Mouse (Mus musculus): Measurements from ENCODE around the gene Galk2. TPM values are rescaled to one million over a fixed set of nuclear protein-coding genes. Genes with fewer than 3 reads are reported as not detected.
A peak's percentile ranks its signal among the peaks of the same experiment; 100 is the strongest.

Gene Galk2
- polyA plus RNA-seq, 1 experiment from 2014 or later, result 9.6 TPM

GRCm38 (mm10) chr2:125941111-125941785 lies 82.3 kb downstream of the Galk2 start:
- H3K9me3 ChIP-seq (ENCODE audit: low read length), result no peaks in the 10 kb centered on the region
- no peaks in the 10 kb centered on the region for H3K27me3 ChIP-seq (ENCODE audit: insufficient read depth, low read length)
- WGBS (ENCODE audit: insufficient replicate concordance), result 66% methylated on average over 6 of the region's 6 CpGs
- TF ChIP-seq EP300 (IDR thresholded peaks at IDR 0.05; ENCODE audit: low read depth) (no peak), CTCF (IDR thresholded peaks at IDR 0.05; ENCODE audit: low read depth) (no peak)
- H3K9ac ChIP-seq (replicated peaks), result no peak overlapping the region
- no peaks in the 10 kb centered on the region for H3K4me1 ChIP-seq (ENCODE audit: insufficient read depth)
- no peak overlapping the region for H3K4me3 ChIP-seq (ENCODE audit: low read depth, low read length)
- H3K27ac ChIP-seq (ENCODE audit: low read depth), result no peak overlapping the region
- no peaks in the 10 kb centered on the region for H3K36me3 ChIP-seq (replicated peaks; ENCODE audit: insufficient read depth, low read length)
- ATAC-seq (no peak), DNase-seq (no peak)
- no peak overlapping the region for H3K4me2 ChIP-seq (ENCODE audit: low read depth, low read length)

DNA sequence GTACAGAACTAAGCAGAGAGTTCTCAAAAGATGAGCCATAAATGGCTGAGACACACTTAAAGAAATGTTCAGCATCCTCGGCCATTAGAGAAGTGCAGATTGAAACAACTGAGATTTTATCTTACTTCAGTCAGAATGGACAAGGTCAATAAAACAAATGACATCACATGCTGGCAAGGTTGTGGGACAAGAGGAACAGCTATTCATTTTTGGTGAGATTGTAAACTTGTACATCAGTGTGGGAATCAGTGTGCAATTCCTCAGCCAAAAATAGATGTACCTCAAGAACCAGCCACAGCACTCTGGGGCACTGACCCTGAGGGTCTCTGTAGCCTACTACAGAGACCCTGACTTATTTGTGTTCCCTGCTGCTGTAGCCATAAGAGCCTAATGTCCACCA lies 84.4 kb downstream of the Galk2 start:
- no peaks in the 10 kb centered on the region for H3K4me1 ChIP-seq (ENCODE audit: insufficient read depth)
- 83% methylated on average over 1 of the region's 1 CpGs for WGBS (ENCODE audit: insufficient replicate concordance)
- no peak for ATAC-seq

GRCm38 (mm10) chr2:125948195-125948594 lies 89.3 kb downstream of the Galk2 start:
- H3K9ac ChIP-seq (replicated peaks), result no peak overlapping the region
- TF ChIP-seq EP300 (IDR thresholded peaks at IDR 0.05; ENCODE audit: low read depth), result no peak
- no peak for TF ChIP-seq CTCF (IDR thresholded peaks at IDR 0.05; ENCODE audit: low read depth)

More for the DNA sequence above, 84.4 kb downstream of the Galk2 start:
- no peaks in the 10 kb centered on the region for H3K27me3 ChIP-seq (ENCODE audit: insufficient read depth, low read length)
- H3K4me2 ChIP-seq (ENCODE audit: low read depth, low read length), result no peak overlapping the region
- no peaks in the 10 kb centered on the region for H3K9me3 ChIP-seq (ENCODE audit: low read length)
- H3K9ac ChIP-seq (replicated peaks), result no peak overlapping the region
- no peak for TF ChIP-seq EP300 (IDR thresholded peaks at IDR 0.05; ENCODE audit: low read depth)
- TF ChIP-seq CTCF (IDR thresholded peaks at IDR 0.05; ENCODE audit: low read depth), result no peak
- no peaks in the 10 kb centered on the region; the same call in 1 of the 2 replicates for H3K36me3 ChIP-seq (replicated peaks; ENCODE audit: insufficient read depth, low read length)
- H3K4me3 ChIP-seq (ENCODE audit: low read depth, low read length), result no peak overlapping the region
- no peak overlapping the region for H3K27ac ChIP-seq (ENCODE audit: low read depth)
- DNase-seq, result no peak

GRCm38 (mm10) chr2:125968811-125969210 lies 109.9 kb downstream of the Galk2 start:
- 63% methylated on average over 1 of the region's 1 CpGs for WGBS (ENCODE audit: insufficient replicate concordance)
- peak; percentile 40; the same call in 1 of the 2 replicates for ATAC-seq

More at GRCm38 (mm10) chr2:125948195-125948594, 89.3 kb downstream of the Galk2 start:
- Histone ChIP-seq H3K27ac (ENCODE audit: low read depth) (no peak overlapping the region), H3K9me3 (ENCODE audit: low read length) (no peaks in the 10 kb centered on the region), H3K4me1 (ENCODE audit: insufficient read depth) (no peaks in the 10 kb centered on the region), H3K4me2 (ENCODE audit: low read depth, low read length) (no peak overlapping the region), H3K27me3 (ENCODE audit: insufficient read depth, low read length) (no peaks in the 10 kb centered on the region), H3K4me3 (ENCODE audit: low read depth, low read length) (no peak overlapping the region), H3K36me3 (replicated peaks; ENCODE audit: insufficient read depth, low read length) (no peaks in the 10 kb centered on the region; the same call in 1 of the 2 replicates)
- WGBS (ENCODE audit: insufficient replicate concordance), result 74% methylated on average over 2 of the region's 2 CpGs
- ATAC-seq, result no peak
- no peak for DNase-seq

DNA sequence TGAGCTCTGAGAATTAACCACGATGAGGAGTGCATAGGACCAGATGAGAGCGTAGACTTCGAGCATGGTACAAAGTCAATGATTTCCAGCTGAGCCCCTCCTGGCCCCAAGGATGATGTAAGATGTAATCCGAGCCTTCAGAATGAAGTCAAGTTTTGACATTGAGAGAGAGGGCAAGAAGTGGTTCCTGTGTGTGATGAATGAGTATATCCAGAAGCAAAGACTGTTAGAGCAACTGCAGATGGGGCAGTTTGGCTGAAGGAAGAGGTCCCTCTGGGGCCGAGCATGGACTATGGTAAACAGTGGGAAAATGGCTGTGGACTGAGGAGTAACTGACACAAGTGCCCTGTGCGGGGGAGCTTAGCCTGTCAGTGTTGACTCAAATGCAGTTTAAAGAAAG lies 114.3 kb downstream of the Galk2 start:
- ATAC-seq (no peak), DNase-seq (no peak)
- Histone ChIP-seq H3K4me2 (ENCODE audit: low read depth, low read length) (no peak overlapping the region), H3K4me3 (ENCODE audit: low read depth, low read length) (no peak overlapping the region), H3K9me3 (ENCODE audit: low read length) (no peaks in the 10 kb centered on the region), H3K27ac (ENCODE audit: low read depth) (no peak overlapping the region), H3K27me3 (ENCODE audit: insufficient read depth, low read length) (no peaks in the 10 kb centered on the region), H3K36me3 (replicated peaks; ENCODE audit: insufficient read depth, low read length) (no peaks in the 10 kb centered on the region), H3K9ac (replicated peaks) (no peak overlapping the region), H3K4me1 (ENCODE audit: insufficient read depth) (no peaks in the 10 kb centered on the region)
- WGBS (ENCODE audit: insufficient replicate concordance), result 71% methylated on average over 6 of the region's 6 CpGs
- TF ChIP-seq CTCF (IDR thresholded peaks at IDR 0.05; ENCODE audit: low read depth) (no peak), EP300 (IDR thresholded peaks at IDR 0.05; ENCODE audit: low read depth) (no peak)

More at GRCm38 (mm10) chr2:125968811-125969210, 109.9 kb downstream of the Galk2 start:
- Histone ChIP-seq H3K4me2 (ENCODE audit: low read depth, low read length) (no peak overlapping the region), H3K4me3 (ENCODE audit: low read depth, low read length) (no peak overlapping the region), H3K9me3 (ENCODE audit: low read length) (no peaks in the 10 kb centered on the region), H3K4me1 (ENCODE audit: insufficient read depth) (no peaks in the 10 kb centered on the region), H3K9ac (replicated peaks) (no peak overlapping the region), H3K27ac (ENCODE audit: low read depth) (no peak overlapping the region), H3K27me3 (ENCODE audit: insufficient read depth, low read length) (no peaks in the 10 kb centered on the region), H3K36me3 (replicated peaks; ENCODE audit: insufficient read depth, low read length) (no peaks in the 10 kb centered on the region)
- no peak for DNase-seq
- TF ChIP-seq CTCF (IDR thresholded peaks at IDR 0.05; ENCODE audit: low read depth) (no peak), EP300 (IDR thresholded peaks at IDR 0.05; ENCODE audit: low read depth) (no peak)

GRCm38 (mm10) chr2:125975206-125975605 lies 116.3 kb downstream of the Galk2 start:
- TF ChIP-seq EP300 (IDR thresholded peaks at IDR 0.05; ENCODE audit: low read depth), result no peak
- TF ChIP-seq CTCF (IDR thresholded peaks at IDR 0.05; ENCODE audit: low read depth), result no peak

More at GRCm38 (mm10) chr2:125975206-125975605, 116.3 kb downstream of the Galk2 start:
- Histone ChIP-seq H3K36me3 (replicated peaks; ENCODE audit: insufficient read depth, low read length) (no peaks in the 10 kb centered on the region), H3K27me3 (ENCODE audit: insufficient read depth, low read length) (no peaks in the 10 kb centered on the region), H3K4me1 (ENCODE audit: insufficient read depth) (no peaks in the 10 kb centered on the region), H3K4me2 (ENCODE audit: low read depth, low read length) (no peak overlapping the region), H3K9ac (replicated peaks) (no peak overlapping the region), H3K27ac (ENCODE audit: low read depth) (no peak overlapping the region), H3K9me3 (ENCODE audit: low read length) (no peaks in the 10 kb centered on the region), H3K4me3 (ENCODE audit: low read depth, low read length) (no peak overlapping the region)
- no peak for ATAC-seq
- DNase-seq, result no peak
- WGBS (ENCODE audit: insufficient replicate concordance), result 84% methylated on average over 10 of the region's 10 CpGs

Data from liver, postnatal 0 days (tissue).